Mouse (Mus musculus): ENCODE results near the gene Rab38. TPM values are rescaled to one million over a fixed set of nuclear protein-coding genes. Genes with fewer than 3 reads are reported as not detected.

The Rab38 gene
- total RNA-seq (2015; ENCODE audit: low replicate concordance) (3.2 and 3.8 TPM in 2 replicates), total RNA-seq (2017; ENCODE audit: low replicate concordance) (0.98 and 5.3 TPM in 2 replicates)

- ATAC-seq (replicated peaks; ENCODE audit: low FRiP score, poor library complexity, severe bottlenecking): peak; percentile 68
Observed at GRCm38 (mm10) chr7:88429786-88430691, at the start of gene Rab38. Gene Rab38, plus strand, starts transcription at chr7:88430273.

GRCm38 (mm10) chr7:88394568-88394967 lies 35.5 kb upstream of the Rab38 start:
- no peak for ATAC-seq (replicated peaks; ENCODE audit: low FRiP score, poor library complexity, severe bottlenecking)

- no peak for ATAC-seq (replicated peaks; ENCODE audit: low FRiP score, poor library complexity, severe bottlenecking)
Observed at GRCm38 (mm10) chr7:88395745-88396144, 34.3 kb upstream of the Rab38 start.

- ATAC-seq (replicated peaks; ENCODE audit: low FRiP score, poor library complexity, severe bottlenecking): no peak
Observed at GRCm38 (mm10) chr7:88405311-88405710, 24.8 kb upstream of the Rab38 start.

- ATAC-seq (replicated peaks; ENCODE audit: low FRiP score, poor library complexity, severe bottlenecking): no peak
Observed at GRCm38 (mm10) chr7:88406466-88406865, 23.6 kb upstream of the Rab38 start.

GRCm38 (mm10) chr7:88421821-88422220 lies 8.3 kb upstream of the Rab38 start:
- no peak for ATAC-seq (replicated peaks; ENCODE audit: low FRiP score, poor library complexity, severe bottlenecking)

- no peak for ATAC-seq (replicated peaks; ENCODE audit: low FRiP score, poor library complexity, severe bottlenecking)
Observed at GRCm38 (mm10) chr7:88423889-88424288, 6.2 kb upstream of the Rab38 start.

- ATAC-seq (replicated peaks; ENCODE audit: low FRiP score, poor library complexity, severe bottlenecking): no peak
Observed at GRCm38 (mm10) chr7:88425744-88426143, 4.3 kb upstream of the Rab38 start.

- no peak for ATAC-seq (replicated peaks; ENCODE audit: low FRiP score, poor library complexity, severe bottlenecking)
Observed at GRCm38 (mm10) chr7:88427484-88427883, 2.6 kb upstream of the Rab38 start.

GRCm38 (mm10) chr7:88430692-88431084 lies 615 bp downstream of the Rab38 start:
- ATAC-seq (replicated peaks; ENCODE audit: low FRiP score, poor library complexity, severe bottlenecking): no peak

- ATAC-seq (replicated peaks; ENCODE audit: low FRiP score, poor library complexity, severe bottlenecking): no peak
Observed at GRCm38 (mm10) chr7:88440301-88440700, 10.2 kb downstream of the Rab38 start.

- ATAC-seq (replicated peaks; ENCODE audit: low FRiP score, poor library complexity, severe bottlenecking): no peak
Observed at GRCm38 (mm10) chr7:88442649-88443048, 12.6 kb downstream of the Rab38 start.

GRCm38 (mm10) chr7:88443435-88443834 lies 13.4 kb downstream of the Rab38 start:
- ATAC-seq (replicated peaks; ENCODE audit: low FRiP score, poor library complexity, severe bottlenecking): no peak

- ATAC-seq (replicated peaks; ENCODE audit: low FRiP score, poor library complexity, severe bottlenecking): no peak
Observed at GRCm38 (mm10) chr7:88445320-88445903, 15.3 kb downstream of the Rab38 start.

- ATAC-seq (replicated peaks; ENCODE audit: low FRiP score, poor library complexity, severe bottlenecking): no peak
Observed at GRCm38 (mm10) chr7:88453234-88453633, 23.2 kb downstream of the Rab38 start.

- ATAC-seq (replicated peaks; ENCODE audit: low FRiP score, poor library complexity, severe bottlenecking): no peak
Observed at GRCm38 (mm10) chr7:88457827-88458226, 27.8 kb downstream of the Rab38 start.

GRCm38 (mm10) chr7:88467754-88468153 lies 37.7 kb downstream of the Rab38 start:
- ATAC-seq (replicated peaks; ENCODE audit: low FRiP score, poor library complexity, severe bottlenecking): no peak

GRCm38 (mm10) chr7:88482110-88482619 lies 52.1 kb downstream of the Rab38 start:
- no peak for ATAC-seq (replicated peaks; ENCODE audit: low FRiP score, poor library complexity, severe bottlenecking)

- no peak for ATAC-seq (replicated peaks; ENCODE audit: low FRiP score, poor library complexity, severe bottlenecking)
Observed at GRCm38 (mm10) chr7:88482628-88483027, 52.6 kb downstream of the Rab38 start.

GRCm38 (mm10) chr7:88491020-88491419 lies 60.9 kb downstream of the Rab38 start:
- no peak for ATAC-seq (replicated peaks; ENCODE audit: low FRiP score, poor library complexity, severe bottlenecking)
